Mouse (Mus musculus) embryonic facial prominence, embryonic 11.5 days (tissue): Measurements from ENCODE around the gene Pcsk5. TPM values are rescaled to one million over a fixed set of nuclear protein-coding genes. Genes with fewer than 3 reads are reported as not detected.

Source experiments
- ATAC-seq: fragments of 200-750 bp; cut with Nextera tagmentation; replicated peaks from 2 replicates; pipeline ENCODE4 v1.8.0; 2017; ENCODE audit warnings: low read depth; ENCODE audit not compliant: insufficient number of reproducible peaks, low FRiP score, low TSS enrichment
- DNase-seq: peaks from one replicate; pipeline ENCODE4 v3.0.0-alpha.2; 2015; ENCODE audit warnings: low spot score
- H3K27ac ChIP-seq: fragments of 300-500 bp; sonication (generic); replicated peaks from 2 replicates; pipeline ENCODE4 v1.5.1; 2014; ENCODE audit warnings: mild to moderate bottlenecking, low read depth, low read length, control low read depth
- H3K27me3 ChIP-seq: fragments of 300-500 bp; sonication (generic); 2 replicates; pipeline ENCODE4 v1.6.1; 2014; ENCODE audit warnings: mild to moderate bottlenecking, low read length, moderate library complexity, mixed read lengths; ENCODE audit not compliant: control insufficient read depth, insufficient read depth
- H3K36me3 ChIP-seq: fragments of 300-500 bp; sonication (generic); replicated peaks from 2 replicates; pipeline ENCODE4 v1.6.1; 2014; ENCODE audit warnings: low read depth, mild to moderate bottlenecking, low read length, moderate library complexity, mixed read lengths; ENCODE audit not compliant: control insufficient read depth, insufficient read depth
- H3K4me1 ChIP-seq: fragments of 300-500 bp; sonication (generic); 2 replicates; pipeline ENCODE4 v1.6.1; 2014; ENCODE audit warnings: low read length, mixed read lengths; ENCODE audit not compliant: control insufficient read depth, insufficient read depth
- H3K4me2 ChIP-seq: fragments of 300-500 bp; sonication (generic); 2 replicates; pipeline ENCODE4 v1.6.1; 2014; ENCODE audit warnings: low read depth, mild to moderate bottlenecking, control low read depth, low read length, moderate library complexity
- H3K4me3 ChIP-seq: fragments of 300-500 bp; sonication (generic); 2 replicates; pipeline ENCODE4 v1.5.1; 2014; ENCODE audit warnings: low read depth, low read length, control low read depth
- H3K9ac ChIP-seq: fragments of 300-500 bp; sonication (generic); replicated peaks from 2 replicates; pipeline ENCODE4 v1.6.1; 2014; ENCODE audit warnings: mild to moderate bottlenecking, control low read depth, low read length
- H3K9me3 ChIP-seq: fragments of 300-500 bp; sonication (generic); replicated peaks from 2 replicates; pipeline ENCODE4 v1.6.1; 2016; ENCODE audit warnings: mild to moderate bottlenecking, low read length, inconsistent platforms, mixed read lengths; ENCODE audit not compliant: control insufficient read depth
- WGBS: fragments of 180-500 bp; shearing (Covaris S2); extraction: QIAGEN DNeasy Blood & Tissue Kit; methylation state at CpG from one replicate; pipeline ENCODE4 v1.1.7; 2014; 5-methylcytosine and 5-hydroxymethylcytosine counted together
- polyA plus RNA-seq: library from polyadenylated mRNA; unstranded; fragments of >200 nt; fragmentation: Nextera tagmentation; extraction: Ambion mirVana; gene quantifications from 2 replicates; pipeline ENCODE4 v1.2.1, GENCODE M21; 2014

Pcsk5 gene
- polyA plus RNA-seq, 1 experiment from 2014 or later = 17.0 TPM

GRCm38 (mm10) chr19:17781323-17781722, 56.1 kb downstream of the Pcsk5 start:
- Histone ChIP-seq H3K27me3 (no peaks in the 10 kb centered on the region), H3K4me1 (no peaks in the 10 kb centered on the region), H3K4me2 (no peak overlapping the region), H3K4me3 (no peak overlapping the region), H3K36me3 (no peaks in the 10 kb centered on the region), H3K27ac (no peak overlapping the region), H3K9ac (no peak overlapping the region), H3K9me3 (no peaks in the 10 kb centered on the region)
- WGBS = 61% methylated on average over 4 of the region's 4 CpGs
- ATAC-seq (no peak), DNase-seq (no peak)

GRCm38 (mm10) chr19:17775943-17776342, 61.5 kb downstream of the Pcsk5 start:
- H3K4me1 ChIP-seq = no peaks in the 10 kb centered on the region
- H3K27me3 ChIP-seq = no peaks in the 10 kb centered on the region
- no peak overlapping the region for H3K4me2 ChIP-seq
- no peak overlapping the region for H3K9ac ChIP-seq
- no peaks in the 10 kb centered on the region for H3K36me3 ChIP-seq
- 75% methylated on average over 2 of the region's 2 CpGs for WGBS
- no peaks in the 10 kb centered on the region for H3K9me3 ChIP-seq
- no peak overlapping the region for H3K27ac ChIP-seq
- DNase-seq (no peak), ATAC-seq (no peak)
- H3K4me3 ChIP-seq = no peak overlapping the region

- Histone ChIP-seq H3K9me3 (no peaks in the 10 kb centered on the region), H3K4me3 (no peak overlapping the region), H3K4me2 (no peak overlapping the region), H3K27me3 (no peaks in the 10 kb centered on the region), H3K36me3 (no peaks in the 10 kb centered on the region), H3K27ac (no peak overlapping the region), H3K9ac (no peak overlapping the region), H3K4me1 (no peaks in the 10 kb centered on the region)
- WGBS = 75% methylated on average over 2 of the region's 2 CpGs
- ATAC-seq (no peak), DNase-seq (no peak)
Measured at GRCm38 (mm10) chr19:17775097-17775496, 62.3 kb downstream of the Pcsk5 start.

GRCm38 (mm10) chr19:17774061-17774460, 63.4 kb downstream of the Pcsk5 start:
- Histone ChIP-seq H3K27me3 (no peaks in the 10 kb centered on the region), H3K9me3 (no peaks in the 10 kb centered on the region), H3K4me3 (no peak overlapping the region), H3K4me2 (no peak overlapping the region), H3K27ac (no peak overlapping the region), H3K4me1 (no peaks in the 10 kb centered on the region), H3K36me3 (no peaks in the 10 kb centered on the region), H3K9ac (no peak overlapping the region)
- ATAC-seq = no peak
- 57% methylated on average over 1 of the region's 1 CpGs for WGBS
- no peak for DNase-seq

- DNase-seq (no peak), ATAC-seq (no peak)
- Histone ChIP-seq H3K9ac (no peak overlapping the region), H3K36me3 (no peaks in the 10 kb centered on the region), H3K27ac (no peak overlapping the region), H3K4me2 (no peak overlapping the region), H3K27me3 (no peaks in the 10 kb centered on the region), H3K4me1 (no peaks in the 10 kb centered on the region), H3K4me3 (no peak overlapping the region), H3K9me3 (no peaks in the 10 kb centered on the region)
- WGBS = 84% methylated on average over 5 of the region's 5 CpGs
Measured at GRCm38 (mm10) chr19:17769610-17770399, 67.6 kb downstream of the Pcsk5 start.

GRCm38 (mm10) chr19:17765001-17765400, 72.4 kb downstream of the Pcsk5 start:
- ATAC-seq (no peak), DNase-seq (no peak)
- WGBS = 87% methylated on average over 2 of the region's 2 CpGs
- no peak overlapping the region for H3K9ac ChIP-seq
- H3K27ac ChIP-seq = no peak overlapping the region
- H3K4me1 ChIP-seq = no peaks in the 10 kb centered on the region
- no peaks in the 10 kb centered on the region for H3K9me3 ChIP-seq
- H3K4me2 ChIP-seq = no peak overlapping the region
- no peak overlapping the region for H3K4me3 ChIP-seq
- H3K36me3 ChIP-seq = no peaks in the 10 kb centered on the region
- H3K27me3 ChIP-seq = no peaks in the 10 kb centered on the region

GRCm38 (mm10) chr19:17762740-17763139, 74.7 kb downstream of the Pcsk5 start:
- Histone ChIP-seq H3K27ac (no peak overlapping the region), H3K9me3 (no peaks in the 10 kb centered on the region), H3K9ac (no peak overlapping the region), H3K4me2 (no peak overlapping the region), H3K4me1 (no peaks in the 10 kb centered on the region), H3K36me3 (no peaks in the 10 kb centered on the region), H3K27me3 (no peaks in the 10 kb centered on the region), H3K4me3 (no peak overlapping the region)
- ATAC-seq (no peak), DNase-seq (no peak)

- H3K27me3 ChIP-seq = no peaks in the 10 kb centered on the region
- H3K36me3 ChIP-seq = no peaks in the 10 kb centered on the region
- H3K9me3 ChIP-seq = no peaks in the 10 kb centered on the region
- WGBS = 82% methylated on average over 5 of the region's 5 CpGs
- H3K27ac ChIP-seq = no peak overlapping the region
- DNase-seq (no peak), ATAC-seq (no peak)
- H3K4me3 ChIP-seq = no peak overlapping the region
- H3K4me2 ChIP-seq = no peak overlapping the region
- H3K9ac ChIP-seq = no peak overlapping the region
- no peaks in the 10 kb centered on the region for H3K4me1 ChIP-seq
Measured at GRCm38 (mm10) chr19:17761678-17762077, 75.8 kb downstream of the Pcsk5 start.
